Mouse (Mus musculus) c-Kit-positive CD71-positive TER-119-negative erythroid progenitor cells, embryonic 14.5 days (primary cell): ENCODE data around the gene Ripply3.

Experiments
- DNase-seq: peaks from one replicate; pipeline ENCODE4 v3.0.0-alpha.2; 2013; ENCODE audit warnings: low read depth

Ripply3 gene

GRCm38 (mm10) chr16:94327781-94328711, at the start of gene Ripply3:
Gene Ripply3, plus strand, starts transcription at chr16:94328420.
- DNase-seq, result no peak

- DNase-seq, result no peak
Measured at GRCm38 (mm10) chr16:94283972-94284371, 44.2 kb upstream of the Ripply3 start.

- no peak for DNase-seq
Measured at GRCm38 (mm10) chr16:94287826-94288225, 40.4 kb upstream of the Ripply3 start.

- DNase-seq, result no peak
Measured at GRCm38 (mm10) chr16:94289138-94290072, 38.8 kb upstream of the Ripply3 start.

- peak; percentile 61 for DNase-seq
Measured at GRCm38 (mm10) chr16:94290073-94290999, 37.9 kb upstream of the Ripply3 start.

GRCm38 (mm10) chr16:94291141-94291540, 37.1 kb upstream of the Ripply3 start:
- no peak for DNase-seq

GRCm38 (mm10) chr16:94298081-94298480, 30.1 kb upstream of the Ripply3 start:
- DNase-seq, result no peak

- DNase-seq, result no peak
Measured at GRCm38 (mm10) chr16:94299210-94299609, 29.0 kb upstream of the Ripply3 start.

GRCm38 (mm10) chr16:94301194-94301593, 27.0 kb upstream of the Ripply3 start:
- DNase-seq, result no peak

GRCm38 (mm10) chr16:94301696-94302095, 26.5 kb upstream of the Ripply3 start:
- no peak for DNase-seq

GRCm38 (mm10) chr16:94302274-94303202, 25.7 kb upstream of the Ripply3 start:
- no peak for DNase-seq

GRCm38 (mm10) chr16:94303203-94303535, 25.1 kb upstream of the Ripply3 start:
- DNase-seq, result no peak

- no peak for DNase-seq
Measured at GRCm38 (mm10) chr16:94307526-94307925, 20.7 kb upstream of the Ripply3 start.

- no peak for DNase-seq
Measured at GRCm38 (mm10) chr16:94307942-94308341, 20.3 kb upstream of the Ripply3 start.

GRCm38 (mm10) chr16:94309025-94309424, 19.2 kb upstream of the Ripply3 start:
- DNase-seq, result no peak

GRCm38 (mm10) chr16:94311416-94311815, 16.8 kb upstream of the Ripply3 start:
- no peak for DNase-seq

GRCm38 (mm10) chr16:94311931-94312330, 16.3 kb upstream of the Ripply3 start:
- DNase-seq, result no peak

GRCm38 (mm10) chr16:94312663-94313228, 15.5 kb upstream of the Ripply3 start:
- DNase-seq, result peak; percentile 77

GRCm38 (mm10) chr16:94313229-94314030, 14.8 kb upstream of the Ripply3 start, which contains the start of gene Hlcs:
Gene Hlcs, minus strand, starts transcription at chr16:94313571.
- peak; percentile 91 for DNase-seq
